Mouse (Mus musculus): ENCODE measurements around the gene Map2k1. TPM values are rescaled to one million over a fixed set of nuclear protein-coding genes. Genes with fewer than 3 reads are reported as not detected.
"Not testable (repeated sequence)": the region's sequence is repeated elsewhere in the genome, so short reads cannot be mapped to it uniquely, and the experiment has no call there.

The Map2k1 gene
- polyA plus RNA-seq, 1 experiment from 2014 or later: 72.3 TPM

GRCm38 (mm10) chr9:64183295-64183694 is 70.1 kb downstream of the Map2k1 start:
- WGBS: 89% methylated on average over 5 of the region's 5 CpGs
- not testable (repeated sequence) for H3K27me3 ChIP-seq (ENCODE audit: control insufficient read depth, insufficient read depth, low read length); H3K4me1 ChIP-seq (ENCODE audit: control insufficient read depth, insufficient read depth, low read length); ATAC-seq (ENCODE audit: low FRiP score, low TSS enrichment); H3K27ac ChIP-seq (ENCODE audit: low read depth, low read length); H3K4me3 ChIP-seq (ENCODE audit: low read length); H3K4me2 ChIP-seq (replicated peaks; ENCODE audit: low read depth, low read length); H3K9me3 ChIP-seq (ENCODE audit: control insufficient read depth, low read length); H3K9ac ChIP-seq (ENCODE audit: low read depth, low read length)
- H3K36me3 ChIP-seq (ENCODE audit: control insufficient read depth, insufficient read depth, low read length): peaks cover 61% of the 10 kb centered on the region

GRCm38 (mm10) chr9:64178974-64179646 is 74.3 kb downstream of the Map2k1 start, which contains the start of gene Snapc5:
Gene Snapc5 (plus strand): TSS chr9:64179274.
- peaks cover 74% of the 10 kb centered on the region for H3K36me3 ChIP-seq (ENCODE audit: control insufficient read depth, insufficient read depth, low read length)
- WGBS: under 1% methylated on average over 35 of the region's 35 CpGs

DNA sequence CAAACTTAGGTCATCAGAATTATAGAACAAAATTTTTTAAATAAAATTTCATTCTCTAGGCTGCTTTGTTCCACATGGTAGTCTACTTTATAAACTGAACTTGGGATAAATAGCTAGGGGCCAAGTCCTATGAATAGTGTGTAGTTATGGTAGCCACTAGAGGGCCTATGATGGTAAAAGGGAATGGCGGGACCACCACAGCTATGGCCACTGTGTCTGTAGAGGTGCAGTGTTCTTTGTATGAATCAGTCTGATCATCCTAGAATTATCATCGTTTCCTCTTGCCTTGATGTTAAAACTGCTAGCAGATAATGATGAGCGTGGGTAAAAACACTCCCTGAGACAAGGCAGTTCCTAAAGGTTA is 74.8 kb downstream of the Map2k1 start:
- H3K4me3 ChIP-seq (ENCODE audit: low read length): peak overlapping the region; percentile 62
- no peaks in the 10 kb centered on the region for H3K27me3 ChIP-seq (ENCODE audit: control insufficient read depth, insufficient read depth, low read length)
- peak overlapping the region; percentile 43 for H3K4me2 ChIP-seq (replicated peaks; ENCODE audit: low read depth, low read length)
- 0 out of 2 replicates have a peak, but pooled peaks cover 7% of the 10 kb centered on the region for H3K4me1 ChIP-seq (ENCODE audit: control insufficient read depth, insufficient read depth, low read length)
- peak; percentile 48 for ATAC-seq (ENCODE audit: low FRiP score, low TSS enrichment)
- no peaks in the 10 kb centered on the region for H3K9me3 ChIP-seq (ENCODE audit: control insufficient read depth, low read length)
- 54% methylated on average over 3 of the region's 3 CpGs for WGBS
- peaks cover 73% of the 10 kb centered on the region for H3K36me3 ChIP-seq (ENCODE audit: control insufficient read depth, insufficient read depth, low read length)
- peak overlapping the region; percentile 53; the same call in 1 of the 2 replicates for H3K9ac ChIP-seq (ENCODE audit: low read depth, low read length)
- H3K27ac ChIP-seq (ENCODE audit: low read depth, low read length): peak overlapping the region; percentile 81

More at GRCm38 (mm10) chr9:64178974-64179646, 74.3 kb downstream of the Map2k1 start, which contains the start of gene Snapc5:
- Histone ChIP-seq H3K4me3 (ENCODE audit: low read length) (peak within 1 kb of the TSS; percentile 62), H3K9ac (ENCODE audit: low read depth, low read length) (peak within 1 kb of the TSS; percentile 53; the same call in 1 of the 2 replicates), H3K9me3 (ENCODE audit: control insufficient read depth, low read length) (no peaks in the 10 kb centered on the region), H3K4me1 (ENCODE audit: control insufficient read depth, insufficient read depth, low read length) (0 out of 2 replicates have a peak, but pooled peaks cover 7% of the 10 kb centered on the region), H3K27ac (ENCODE audit: low read depth, low read length) (peak within 1 kb of the TSS; percentile 81), H3K27me3 (ENCODE audit: control insufficient read depth, insufficient read depth, low read length) (no peaks in the 10 kb centered on the region), H3K4me2 (replicated peaks; ENCODE audit: low read depth, low read length) (peak within 1 kb of the TSS; percentile 43)
- peak; percentile 95 for ATAC-seq (ENCODE audit: low FRiP score, low TSS enrichment)

GRCm38 (mm10) chr9:64175378-64175777 is 78.1 kb downstream of the Map2k1 start:
- Histone ChIP-seq H3K27ac (ENCODE audit: low read depth, low read length) (no peak overlapping the region), H3K27me3 (ENCODE audit: control insufficient read depth, insufficient read depth, low read length) (no peaks in the 10 kb centered on the region), H3K4me2 (replicated peaks; ENCODE audit: low read depth, low read length) (peak overlapping the region; percentile 67; the same call in 1 of the 2 replicates), H3K36me3 (ENCODE audit: control insufficient read depth, insufficient read depth, low read length) (peaks cover 49% of the 10 kb centered on the region), H3K9me3 (ENCODE audit: control insufficient read depth, low read length) (no peaks in the 10 kb centered on the region), H3K4me1 (ENCODE audit: control insufficient read depth, insufficient read depth, low read length) (0 out of 2 replicates have a peak, but pooled peaks cover 7% of the 10 kb centered on the region), H3K4me3 (ENCODE audit: low read length) (no peak overlapping the region), H3K9ac (ENCODE audit: low read depth, low read length) (no peak overlapping the region)
- no peak for ATAC-seq (ENCODE audit: low FRiP score, low TSS enrichment)
- 91% methylated on average over 11 of the region's 11 CpGs for WGBS

- Histone ChIP-seq H3K4me2 (replicated peaks; ENCODE audit: low read depth, low read length) (peak overlapping the region; percentile 67), H3K36me3 (ENCODE audit: control insufficient read depth, insufficient read depth, low read length) (peaks cover 44% of the 10 kb centered on the region), H3K27ac (ENCODE audit: low read depth, low read length) (no peak overlapping the region), H3K4me1 (ENCODE audit: control insufficient read depth, insufficient read depth, low read length) (0 out of 2 replicates have a peak, but pooled peaks cover 7% of the 10 kb centered on the region), H3K4me3 (ENCODE audit: low read length) (peak overlapping the region; percentile 69), H3K27me3 (ENCODE audit: control insufficient read depth, insufficient read depth, low read length) (no peaks in the 10 kb centered on the region), H3K9ac (ENCODE audit: low read depth, low read length) (peak overlapping the region; percentile 80; the same call in 1 of the 2 replicates), H3K9me3 (ENCODE audit: control insufficient read depth, low read length) (no peaks in the 10 kb centered on the region)
- 65% methylated on average over 8 of the region's 8 CpGs for WGBS
- no peak for ATAC-seq (ENCODE audit: low FRiP score, low TSS enrichment)
Measured at GRCm38 (mm10) chr9:64174766-64175165, 78.7 kb downstream of the Map2k1 start.

- Histone ChIP-seq H3K4me2 (replicated peaks; ENCODE audit: low read depth, low read length) (peak overlapping the region; percentile 67), H3K9ac (ENCODE audit: low read depth, low read length) (peak overlapping the region; percentile 80), H3K9me3 (ENCODE audit: control insufficient read depth, low read length) (no peaks in the 10 kb centered on the region), H3K27ac (ENCODE audit: low read depth, low read length) (no peak overlapping the region), H3K36me3 (ENCODE audit: control insufficient read depth, insufficient read depth, low read length) (peaks cover 44% of the 10 kb centered on the region), H3K27me3 (ENCODE audit: control insufficient read depth, insufficient read depth, low read length) (no peaks in the 10 kb centered on the region), H3K4me3 (ENCODE audit: low read length) (peak overlapping the region; percentile 69), H3K4me1 (ENCODE audit: control insufficient read depth, insufficient read depth, low read length) (0 out of 2 replicates have a peak, but pooled peaks cover 7% of the 10 kb centered on the region)
- ATAC-seq (ENCODE audit: low FRiP score, low TSS enrichment): no peak
Measured at GRCm38 (mm10) chr9:64174341-64174740, 79.1 kb downstream of the Map2k1 start.

GRCm38 (mm10) chr9:64173666-64174220 is 79.7 kb downstream of the Map2k1 start:
- no peak for ATAC-seq (ENCODE audit: low FRiP score, low TSS enrichment)
- WGBS: under 1% methylated on average over 16 of the region's 16 CpGs

GRCm38 (mm10) chr9:64172816-64173665 is 80.4 kb downstream of the Map2k1 start, which contains the start of the genes Zwilch and Rpl4:
Gene Zwilch (minus strand): TSS chr9:64173104.
Gene Rpl4 (plus strand): TSS chr9:64173375.
- 0 out of 2 replicates have a peak, but pooled peaks cover 7% of the 10 kb centered on the region for H3K4me1 ChIP-seq (ENCODE audit: control insufficient read depth, insufficient read depth, low read length)
- H3K9me3 ChIP-seq (ENCODE audit: control insufficient read depth, low read length): no peaks in the 10 kb centered on the region
- ATAC-seq (ENCODE audit: low FRiP score, low TSS enrichment): peak; percentile 89
- H3K4me3 ChIP-seq (ENCODE audit: low read length): peak within 1 kb of the TSS; percentile 69
- no peaks in the 10 kb centered on the region for H3K27me3 ChIP-seq (ENCODE audit: control insufficient read depth, insufficient read depth, low read length)
- peaks cover 37% of the 10 kb centered on the region for H3K36me3 ChIP-seq (ENCODE audit: control insufficient read depth, insufficient read depth, low read length)
- under 1% methylated on average over 42 of the region's 42 CpGs for WGBS
- peak within 1 kb of the TSS; percentile 69 for H3K4me2 ChIP-seq (replicated peaks; ENCODE audit: low read depth, low read length)
- peak within 1 kb of the TSS; percentile 80 for H3K9ac ChIP-seq (ENCODE audit: low read depth, low read length)
- peak within 1 kb of the TSS; percentile 86 for H3K27ac ChIP-seq (ENCODE audit: low read depth, low read length)

More at GRCm38 (mm10) chr9:64173666-64174220, 79.7 kb downstream of the Map2k1 start:
- H3K4me3 ChIP-seq (ENCODE audit: low read length): peak overlapping the region; percentile 69
- H3K9ac ChIP-seq (ENCODE audit: low read depth, low read length): peak overlapping the region; percentile 80
- H3K4me2 ChIP-seq (replicated peaks; ENCODE audit: low read depth, low read length): peak overlapping the region; percentile 67
- peak overlapping the region; percentile 51 for H3K27ac ChIP-seq (ENCODE audit: low read depth, low read length)
- H3K4me1 ChIP-seq (ENCODE audit: control insufficient read depth, insufficient read depth, low read length): 0 out of 2 replicates have a peak, but pooled peaks cover 7% of the 10 kb centered on the region
- H3K9me3 ChIP-seq (ENCODE audit: control insufficient read depth, low read length): no peaks in the 10 kb centered on the region
- H3K36me3 ChIP-seq (ENCODE audit: control insufficient read depth, insufficient read depth, low read length): peaks cover 44% of the 10 kb centered on the region
- no peaks in the 10 kb centered on the region for H3K27me3 ChIP-seq (ENCODE audit: control insufficient read depth, insufficient read depth, low read length)

Data from kidney, embryonic 14.5 days (tissue).